Mouse (Mus musculus) liver, postnatal 0 days (tissue): ENCODE data around the gene Sv2c. TPM values are rescaled to one million over a fixed set of nuclear protein-coding genes. Genes with fewer than 3 reads are reported as not detected.

Experiments used
- ATAC-seq: fragments of 200-750 bp; cut with Nextera tagmentation; 2 replicates; pipeline ENCODE4 v1.8.0; 2017; ENCODE audit warnings: mild to moderate bottlenecking, moderate library complexity
- DNase-seq: peaks from one replicate; pipeline ENCODE4 v3.0.0-alpha.2; 2016
- H3K27ac ChIP-seq: fragments of 300-500 bp; sonication (generic); 2 replicates; pipeline ENCODE4 v1.5.1; 2014; ENCODE audit warnings: antibody characterized with exemption, moderate library complexity, mild to moderate bottlenecking, low read depth
- H3K27me3 ChIP-seq: fragments of 300-500 bp; sonication (generic); 2 replicates; pipeline ENCODE4 v1.6.1; 2014; ENCODE audit warnings: low read length, control low read depth, mixed read lengths; ENCODE audit not compliant: insufficient read depth
- H3K36me3 ChIP-seq: fragments of 300-500 bp; sonication (generic); replicated peaks from 2 replicates; pipeline ENCODE4 v1.6.1; 2014; ENCODE audit warnings: mild to moderate bottlenecking, control low read depth, low read length, moderate library complexity, mixed read lengths; ENCODE audit not compliant: insufficient read depth
- H3K4me1 ChIP-seq: fragments of 300-500 bp; sonication (generic); 2 replicates; pipeline ENCODE4 v1.6.1; 2014; ENCODE audit warnings: antibody characterized with exemption, mild to moderate bottlenecking, control low read depth; ENCODE audit not compliant: insufficient read depth
- H3K4me2 ChIP-seq: fragments of 300-500 bp; sonication (generic); 2 replicates; pipeline ENCODE4 v1.6.1; 2014; ENCODE audit warnings: low read depth, mild to moderate bottlenecking, low read length, moderate library complexity, mixed read lengths
- H3K4me3 ChIP-seq: fragments of 300-500 bp; sonication (generic); 2 replicates; pipeline ENCODE4 v1.5.1; 2014; ENCODE audit warnings: low read depth, low read length
- H3K9ac ChIP-seq: fragments of 300-500 bp; sonication (generic); replicated peaks from 2 replicates; pipeline ENCODE4 v1.6.1; 2014; ENCODE audit warnings: mild to moderate bottlenecking, moderate library complexity
- H3K9me3 ChIP-seq: fragments of 300-500 bp; sonication (generic); 2 replicates; pipeline ENCODE4 v1.6.1; 2016; ENCODE audit warnings: mild to moderate bottlenecking, control low read depth, low read length, mixed read lengths
- CTCF ChIP-seq: sonication (generic); IDR thresholded peaks from 2 replicates; pipeline ENCODE4 v1.5.1; 2016; ENCODE audit warnings: antibody characterized with exemption, low read depth
- EP300 ChIP-seq: IDR thresholded peaks from 2 replicates; pipeline ENCODE4 v1.6.1; 2016; ENCODE audit warnings: antibody characterized with exemption, low read depth, mild to moderate bottlenecking
- WGBS: fragments of 180-500 bp; shearing (Covaris S2); extraction: QIAGEN DNeasy Blood & Tissue Kit; methylation state at CpG from one replicate; pipeline ENCODE4 v1.1.7; 2014; ENCODE audit not compliant: insufficient replicate concordance; 5-methylcytosine and 5-hydroxymethylcytosine counted together
- polyA plus RNA-seq: library from polyadenylated mRNA; unstranded; fragments of >200 nt; fragmentation: Nextera tagmentation; extraction: Ambion mirVana; gene quantifications from 2 replicates; pipeline ENCODE4 v1.2.1, GENCODE M21; 2015

The Sv2c gene
- polyA plus RNA-seq, 1 experiment from 2014 or later, result 0.29 TPM

DNA sequence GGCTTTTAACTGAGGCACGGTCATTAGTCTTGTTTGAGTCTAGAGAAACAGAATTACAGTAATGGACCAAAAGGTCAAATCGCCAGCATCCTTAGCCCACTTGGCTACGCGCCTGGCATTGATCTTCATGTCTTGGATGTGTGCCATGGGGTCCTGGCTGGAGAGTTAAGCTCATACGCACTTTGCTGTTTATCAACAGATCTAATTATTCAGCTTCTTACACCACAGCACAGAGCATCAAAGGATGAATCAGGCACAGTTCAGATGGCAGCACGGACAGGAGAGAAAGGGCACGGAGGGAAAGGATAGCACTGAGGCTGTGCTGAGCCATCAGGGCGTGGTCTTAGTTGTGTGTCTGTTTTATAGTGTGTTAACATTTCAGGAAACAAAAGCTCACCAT is 58.8 kb downstream of the Sv2c start:
- TF ChIP-seq CTCF (no peak), EP300 (no peak)
- ATAC-seq, result peak; percentile 55; the same call in 1 of the 2 replicates
- WGBS, result 64% methylated on average over 8 of the region's 8 CpGs

DNA sequence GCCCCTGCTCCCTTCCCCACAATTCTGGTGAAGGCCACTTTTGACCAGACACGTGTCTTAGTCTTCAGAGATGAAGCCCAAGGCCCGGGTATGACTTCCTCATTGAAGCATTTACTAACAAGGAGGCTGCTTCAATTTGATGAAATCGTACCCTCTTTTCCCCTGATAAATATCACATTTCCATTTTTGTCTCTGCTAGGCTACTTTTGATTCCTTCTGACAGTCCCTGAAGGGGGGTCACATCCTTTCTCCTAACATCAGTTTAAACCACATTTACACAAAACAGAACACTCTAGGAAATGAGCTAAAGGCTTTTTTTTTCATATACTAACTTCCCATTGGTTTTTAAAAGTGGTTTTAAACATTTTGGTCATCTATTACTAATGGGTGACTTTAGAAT is 79.6 kb downstream of the Sv2c start:
- no peak for ATAC-seq
- Histone ChIP-seq H3K4me1 (no peaks in the 10 kb centered on the region), H3K4me2 (no peak overlapping the region), H3K9me3 (no peaks in the 10 kb centered on the region), H3K36me3 (no peaks in the 10 kb centered on the region), H3K4me3 (no peak overlapping the region), H3K27me3 (no peaks in the 10 kb centered on the region), H3K27ac (no peak overlapping the region), H3K9ac (no peak overlapping the region)
- TF ChIP-seq CTCF (no peak), EP300 (no peak)
- WGBS, result 64% methylated on average over 3 of the region's 3 CpGs
- no peak for DNase-seq

More for the DNA sequence above, 58.8 kb downstream of the Sv2c start:
- no peaks in the 10 kb centered on the region for H3K27me3 ChIP-seq
- H3K4me1 ChIP-seq, result no peaks in the 10 kb centered on the region
- no peak overlapping the region for H3K4me3 ChIP-seq
- no peak overlapping the region for H3K9ac ChIP-seq
- no peak overlapping the region for H3K27ac ChIP-seq
- H3K4me2 ChIP-seq, result no peak overlapping the region
- H3K36me3 ChIP-seq, result no peaks in the 10 kb centered on the region
- peak; percentile 51 for DNase-seq
- H3K9me3 ChIP-seq, result no peaks in the 10 kb centered on the region

- H3K4me1 ChIP-seq, result no peaks in the 10 kb centered on the region
- no peak for DNase-seq
- 68% methylated on average over 5 of the region's 5 CpGs for WGBS
- no peaks in the 10 kb centered on the region for H3K36me3 ChIP-seq
- H3K4me2 ChIP-seq, result no peak overlapping the region
- no peak overlapping the region for H3K4me3 ChIP-seq
- H3K27ac ChIP-seq, result no peak overlapping the region
- H3K27me3 ChIP-seq, result no peaks in the 10 kb centered on the region
- no peak for ATAC-seq
- TF ChIP-seq CTCF (no peak), EP300 (no peak)
- no peak overlapping the region for H3K9ac ChIP-seq
- H3K9me3 ChIP-seq, result no peaks in the 10 kb centered on the region
Measured at GRCm38 (mm10) chr13:96045396-96045795, 87.0 kb downstream of the Sv2c start.

DNA sequence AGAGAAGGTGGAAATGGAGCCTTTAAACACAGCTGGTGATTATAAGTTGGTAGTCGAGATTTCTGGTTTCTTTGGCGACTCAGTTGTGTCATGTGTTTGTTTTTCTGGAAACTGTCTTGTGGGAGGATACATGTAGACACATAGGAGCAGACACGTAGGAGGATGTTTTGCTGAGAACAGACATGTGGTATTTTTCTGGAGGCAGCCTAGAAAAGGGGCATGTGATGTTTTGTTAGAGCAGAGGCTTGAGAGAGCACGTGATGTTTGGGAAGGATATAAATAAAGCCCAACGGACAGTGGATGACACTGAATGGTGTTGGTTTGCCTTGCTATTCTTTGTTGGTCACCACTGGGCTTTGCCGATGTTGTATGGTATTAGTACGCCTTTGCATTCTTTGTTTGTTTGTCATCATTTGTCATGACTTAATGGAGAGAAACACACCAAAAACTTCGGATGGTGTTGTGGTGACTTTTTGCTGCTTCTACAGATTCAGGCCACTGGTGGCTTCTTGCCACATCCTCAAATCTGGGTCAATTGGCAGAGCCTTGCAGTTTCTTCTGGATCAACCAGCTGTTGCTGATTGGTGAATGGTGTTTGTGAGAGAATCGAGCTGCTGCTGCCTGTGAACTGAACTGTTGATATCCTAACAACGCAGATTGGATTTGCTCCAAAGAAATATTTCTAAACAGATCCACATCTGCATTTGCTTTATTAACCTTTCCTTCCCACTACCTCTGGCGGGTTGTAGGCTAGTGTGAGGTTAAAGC is 91.9 kb downstream of the Sv2c start:
- Histone ChIP-seq H3K27me3 (no peaks in the 10 kb centered on the region), H3K36me3 (no peaks in the 10 kb centered on the region), H3K4me3 (no peak overlapping the region), H3K9me3 (no peaks in the 10 kb centered on the region), H3K4me1 (no peaks in the 10 kb centered on the region), H3K4me2 (no peak overlapping the region), H3K27ac (no peak overlapping the region), H3K9ac (no peak overlapping the region)
- no peak for TF ChIP-seq CTCF
- no peak for TF ChIP-seq EP300
- ATAC-seq (no peak), DNase-seq (no peak)
- WGBS, result 72% methylated on average over 11 of the region's 11 CpGs

DNA sequence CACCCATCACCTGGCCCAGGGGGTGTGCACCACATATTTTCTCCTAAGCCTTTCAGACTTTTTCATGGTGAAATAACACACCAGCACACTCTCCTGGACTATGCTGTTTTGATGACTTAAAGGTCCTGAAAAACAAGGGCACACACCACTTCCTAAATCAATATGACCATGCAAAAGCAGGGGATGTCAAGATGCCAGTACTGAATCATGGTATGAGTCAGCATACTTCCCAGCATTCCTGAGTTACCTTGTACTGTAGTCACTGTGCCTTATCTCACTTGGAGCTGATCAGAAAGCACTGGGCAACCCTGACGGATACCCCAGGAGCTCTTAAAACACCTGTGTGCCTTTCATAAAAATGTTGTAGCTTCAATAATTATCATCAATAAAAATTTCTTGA is 92.8 kb downstream of the Sv2c start:
- H3K27me3 ChIP-seq, result no peaks in the 10 kb centered on the region
- no peaks in the 10 kb centered on the region for H3K9me3 ChIP-seq
- H3K36me3 ChIP-seq, result no peaks in the 10 kb centered on the region
- H3K4me1 ChIP-seq, result no peaks in the 10 kb centered on the region
- no peak overlapping the region for H3K4me3 ChIP-seq
- H3K27ac ChIP-seq, result no peak overlapping the region
- H3K9ac ChIP-seq, result no peak overlapping the region
- TF ChIP-seq CTCF (no peak), EP300 (no peak)
- H3K4me2 ChIP-seq, result no peak overlapping the region
- ATAC-seq (no peak), DNase-seq (no peak)
- 61% methylated on average over 1 of the region's 1 CpGs for WGBS

GRCm38 (mm10) chr13:96030368-96031223 is 101.8 kb downstream of the Sv2c start:
- 54% methylated on average over 19 of the region's 19 CpGs for WGBS
- no peaks in the 10 kb centered on the region for H3K27me3 ChIP-seq
- no peaks in the 10 kb centered on the region for H3K36me3 ChIP-seq
- DNase-seq (peak; percentile 34), ATAC-seq (no peak)
- H3K4me1 ChIP-seq, result no peaks in the 10 kb centered on the region
- TF ChIP-seq CTCF (peak; percentile 73), EP300 (no peak)
- H3K27ac ChIP-seq, result no peak overlapping the region
- no peak overlapping the region for H3K4me3 ChIP-seq
- no peak overlapping the region for H3K9ac ChIP-seq
- H3K4me2 ChIP-seq, result no peak overlapping the region
- no peaks in the 10 kb centered on the region for H3K9me3 ChIP-seq
